Mouse (Mus musculus): ENCODE measurements around the gene Atp1b1. TPM values are rescaled to one million over a fixed set of nuclear protein-coding genes. Genes with fewer than 3 reads are reported as not detected.
A peak's percentile ranks its signal among the peaks of the same experiment; 100 is the strongest.

The Atp1b1 gene
- polyA plus RNA-seq, 1 experiment from 2014 or later = 131 TPM

DNA sequence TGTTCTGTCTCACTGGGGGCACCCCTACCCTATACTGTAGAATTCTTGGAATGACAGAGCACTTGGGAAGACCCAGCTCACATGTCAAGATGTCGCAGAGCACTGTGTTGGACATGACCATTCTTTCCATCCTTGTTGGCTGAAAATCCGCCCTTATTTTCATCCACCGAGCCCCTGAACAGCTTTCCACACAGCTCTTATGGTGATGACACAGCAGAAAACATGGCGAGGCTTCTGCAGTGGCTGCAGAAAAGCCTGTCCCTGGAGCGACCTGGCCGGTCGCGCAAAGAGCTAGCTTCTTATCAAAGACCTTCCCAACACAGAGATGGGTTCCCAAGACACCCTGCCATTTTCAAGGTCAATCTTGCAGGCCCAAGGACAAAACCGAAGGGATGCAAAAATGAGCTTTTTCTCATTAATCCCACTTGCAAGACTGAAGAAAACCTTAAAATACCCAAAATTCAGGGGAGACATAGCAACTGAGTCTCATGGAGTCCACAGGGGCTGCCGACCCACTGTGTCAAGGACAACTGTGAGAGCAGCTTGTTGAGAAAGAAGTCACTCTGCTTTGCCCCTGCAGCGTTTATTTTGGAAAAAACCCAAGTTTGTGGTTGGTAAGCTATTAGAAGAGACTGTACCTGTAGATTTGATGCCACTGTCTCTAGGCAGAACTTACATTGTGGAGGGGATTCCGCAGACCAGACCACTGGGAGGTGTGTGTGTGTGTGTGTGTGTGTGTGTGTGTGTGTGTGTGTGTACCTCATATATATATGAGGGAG, 1.2 kb upstream of the Atp1b1 start:
- H3K9me3 ChIP-seq = no peaks in the 10 kb centered on the region
- peak overlapping the region; percentile 91 for H3K9ac ChIP-seq
- peak overlapping the region; percentile 97 for H3K27ac ChIP-seq
- WGBS = 59% methylated on average over 12 of the region's 12 CpGs
- no peaks in the 10 kb centered on the region for H3K36me3 ChIP-seq
- H3K27me3 ChIP-seq = peaks cover 7% of the 10 kb centered on the region; the same call in 1 of the 2 replicates
- peaks cover 61% of the 10 kb centered on the region for H3K4me1 ChIP-seq (replicated peaks)
- H3K4me3 ChIP-seq = peak overlapping the region; percentile 78
- H3K4me2 ChIP-seq = peak overlapping the region; percentile 73
- no peak for ATAC-seq (ENCODE audit: low FRiP score)

DNA sequence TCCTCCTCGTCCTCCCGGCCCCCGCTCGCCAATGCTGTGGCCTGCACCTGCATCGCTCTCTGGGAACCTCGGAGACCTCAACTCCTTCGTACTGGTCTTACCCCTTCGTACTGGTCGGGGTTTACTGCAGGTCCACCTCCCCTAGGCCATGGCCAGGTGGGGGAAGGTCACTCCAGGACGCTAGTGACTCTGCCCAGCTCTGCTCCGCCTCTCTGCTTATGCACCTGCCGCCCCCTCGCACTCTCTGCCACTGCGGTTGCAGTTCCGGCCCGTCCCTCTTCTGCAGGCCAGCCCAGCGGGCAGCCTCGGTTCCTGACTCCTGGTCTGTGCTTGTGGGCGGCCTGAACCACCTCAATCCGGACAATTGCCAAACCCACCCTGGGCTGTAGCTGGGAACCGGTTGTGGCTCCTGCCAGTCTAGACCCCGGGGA, 481 bp upstream of the Atp1b1 start:
- 2% methylated on average over 22 of the region's 22 CpGs for WGBS
- H3K27ac ChIP-seq = peak overlapping the region; percentile 97
- ATAC-seq (ENCODE audit: low FRiP score) = peak; percentile 65

DNA sequence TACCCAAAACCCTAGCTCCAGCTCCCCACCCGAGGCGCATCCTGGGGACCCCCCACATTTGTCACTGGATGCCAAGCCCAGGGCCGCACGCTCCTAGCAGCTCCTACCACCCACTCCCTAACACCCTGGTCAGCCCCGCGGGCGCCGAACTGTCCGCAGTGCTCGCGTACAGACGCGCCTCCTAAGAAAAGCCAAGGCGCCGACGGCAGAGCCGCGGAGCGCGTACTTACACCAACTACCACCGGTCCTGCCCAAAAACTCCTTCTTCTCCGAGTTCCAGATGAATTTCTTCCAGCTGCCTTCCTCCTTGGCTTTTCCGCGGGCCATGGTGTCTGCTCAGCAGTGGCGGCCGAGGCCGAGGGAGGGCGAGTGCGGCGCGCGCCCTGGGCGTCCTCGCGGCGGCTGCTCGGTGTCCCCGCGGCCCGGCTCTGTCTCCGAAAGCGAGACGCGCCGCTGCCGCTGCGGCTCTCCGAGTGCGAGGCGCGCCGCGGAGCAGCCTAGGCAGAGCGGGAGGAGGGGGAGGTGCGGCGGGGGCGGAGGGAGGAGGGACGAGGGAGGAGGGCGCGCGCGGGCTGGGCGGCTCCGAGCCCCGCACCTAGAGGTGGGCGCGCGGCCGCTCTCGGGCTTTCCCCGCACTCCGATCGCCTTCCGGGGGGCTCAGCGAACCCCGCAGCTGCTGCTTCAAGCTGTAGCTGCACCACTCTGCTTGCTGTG, 467 bp downstream of the Atp1b1 start:
- peak; percentile 92 for ATAC-seq (ENCODE audit: low FRiP score)
- no peaks in the 10 kb centered on the region for H3K9me3 ChIP-seq
- WGBS = under 1% methylated on average over 63 of the region's 76 CpGs
- H3K4me2 ChIP-seq = peak overlapping the region; percentile 73
- peak overlapping the region; percentile 91 for H3K9ac ChIP-seq
- peak overlapping the region; percentile 78 for H3K4me3 ChIP-seq
- H3K27me3 ChIP-seq = peaks cover 7% of the 10 kb centered on the region; the same call in 1 of the 2 replicates
- peak overlapping the region; percentile 97 for H3K27ac ChIP-seq
- H3K4me1 ChIP-seq (replicated peaks) = peaks cover 70% of the 10 kb centered on the region
- H3K36me3 ChIP-seq = peaks cover 6% of the 10 kb centered on the region

More for the DNA sequence above, 481 bp upstream of the Atp1b1 start:
- Histone ChIP-seq H3K9me3 (no peaks in the 10 kb centered on the region), H3K9ac (peak overlapping the region; percentile 91), H3K4me2 (peak overlapping the region; percentile 73), H3K27me3 (peaks cover 7% of the 10 kb centered on the region; the same call in 1 of the 2 replicates), H3K4me3 (peak overlapping the region; percentile 78), H3K4me1 (replicated peaks) (peaks cover 68% of the 10 kb centered on the region), H3K36me3 (no peaks in the 10 kb centered on the region)

DNA sequence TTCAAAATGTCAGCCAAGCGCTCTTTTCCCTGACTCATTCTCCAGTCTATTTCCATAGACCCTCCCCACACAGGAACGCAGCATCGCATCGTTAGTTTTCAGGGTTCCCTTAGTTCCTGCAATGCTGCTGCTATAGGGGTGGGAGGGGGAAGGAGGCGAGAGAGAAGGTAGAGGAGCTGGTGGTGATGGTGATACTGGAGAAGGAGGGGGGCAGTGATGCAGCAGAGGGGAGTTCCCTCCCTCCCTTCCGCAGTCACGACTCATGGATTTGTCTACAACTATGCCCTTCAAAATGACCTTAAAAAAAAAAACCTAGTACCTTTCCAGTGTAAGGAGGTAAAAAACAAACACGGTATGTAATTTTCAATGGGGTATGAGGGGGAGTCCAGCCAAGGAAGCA, 1.4 kb downstream of the Atp1b1 start:
- Histone ChIP-seq H3K4me1 (replicated peaks) (peaks cover 65% of the 10 kb centered on the region), H3K9ac (peak overlapping the region; percentile 91), H3K4me3 (peak overlapping the region; percentile 78), H3K4me2 (peak overlapping the region; percentile 73), H3K27ac (peak overlapping the region; percentile 97), H3K27me3 (0 out of 2 replicates have a peak, but pooled peaks cover 7% of the 10 kb centered on the region), H3K9me3 (no peaks in the 10 kb centered on the region), H3K36me3 (peaks cover 15% of the 10 kb centered on the region)
- ATAC-seq (ENCODE audit: low FRiP score) = no peak
- 4% methylated on average over 8 of the region's 8 CpGs for WGBS

DNA sequence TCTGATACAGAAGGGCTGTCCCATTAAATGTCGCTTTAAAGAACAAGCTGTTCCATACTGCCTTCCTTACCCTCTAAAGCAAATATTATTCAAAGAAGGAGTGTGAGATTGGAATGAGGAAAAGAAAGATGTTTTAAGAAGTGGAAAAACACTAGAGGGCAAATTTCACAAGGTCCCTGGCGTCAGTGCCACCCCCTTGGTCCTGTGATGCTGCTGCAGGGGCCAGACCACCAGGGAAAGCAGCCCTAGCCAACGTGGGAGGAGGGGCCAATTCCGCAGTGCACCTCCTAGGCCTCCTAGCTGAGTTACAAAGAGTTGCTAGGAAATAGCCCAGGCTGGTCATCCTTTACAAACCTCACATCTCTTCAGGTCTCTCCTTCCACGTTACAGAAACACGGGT, 2.1 kb downstream of the Atp1b1 start:
- Histone ChIP-seq H3K4me3 (peak overlapping the region; percentile 78), H3K9ac (peak overlapping the region; percentile 91), H3K4me1 (replicated peaks) (peaks cover 58% of the 10 kb centered on the region), H3K4me2 (peak overlapping the region; percentile 73), H3K27me3 (0 out of 2 replicates have a peak, but pooled peaks cover 3% of the 10 kb centered on the region), H3K9me3 (no peaks in the 10 kb centered on the region), H3K27ac (peak overlapping the region; percentile 97), H3K36me3 (peaks cover 22% of the 10 kb centered on the region)
- WGBS = 19% methylated on average over 6 of the region's 6 CpGs
- ATAC-seq (ENCODE audit: low FRiP score) = no peak

DNA sequence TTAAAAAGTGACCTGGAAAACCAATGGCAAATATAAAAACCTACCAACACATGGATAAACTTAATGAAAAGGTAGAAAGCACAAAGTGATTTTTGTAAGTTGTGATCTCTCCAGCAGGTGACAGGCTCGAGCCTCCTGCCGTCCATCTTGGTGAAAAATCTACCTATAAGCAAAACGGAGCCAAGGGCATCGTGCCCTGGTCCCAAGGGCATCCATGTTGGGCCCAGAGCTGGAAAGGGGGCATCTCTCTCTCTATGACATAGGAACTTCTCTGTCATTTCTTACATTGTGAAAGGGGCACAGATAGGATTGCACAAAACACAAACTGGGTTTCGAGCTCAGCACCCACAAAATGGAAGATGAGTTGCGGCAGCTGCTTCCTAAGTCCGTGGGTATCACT, 2.5 kb downstream of the Atp1b1 start:
- Histone ChIP-seq H3K4me3 (peak overlapping the region; percentile 78), H3K27me3 (no peaks in the 10 kb centered on the region), H3K36me3 (peaks cover 26% of the 10 kb centered on the region), H3K9ac (peak overlapping the region; percentile 91), H3K27ac (peak overlapping the region; percentile 97), H3K4me1 (replicated peaks) (peaks cover 53% of the 10 kb centered on the region), H3K9me3 (no peaks in the 10 kb centered on the region), H3K4me2 (peak overlapping the region; percentile 73)
- 46% methylated on average over 7 of the region's 7 CpGs for WGBS
- no peak for ATAC-seq (ENCODE audit: low FRiP score)

DNA sequence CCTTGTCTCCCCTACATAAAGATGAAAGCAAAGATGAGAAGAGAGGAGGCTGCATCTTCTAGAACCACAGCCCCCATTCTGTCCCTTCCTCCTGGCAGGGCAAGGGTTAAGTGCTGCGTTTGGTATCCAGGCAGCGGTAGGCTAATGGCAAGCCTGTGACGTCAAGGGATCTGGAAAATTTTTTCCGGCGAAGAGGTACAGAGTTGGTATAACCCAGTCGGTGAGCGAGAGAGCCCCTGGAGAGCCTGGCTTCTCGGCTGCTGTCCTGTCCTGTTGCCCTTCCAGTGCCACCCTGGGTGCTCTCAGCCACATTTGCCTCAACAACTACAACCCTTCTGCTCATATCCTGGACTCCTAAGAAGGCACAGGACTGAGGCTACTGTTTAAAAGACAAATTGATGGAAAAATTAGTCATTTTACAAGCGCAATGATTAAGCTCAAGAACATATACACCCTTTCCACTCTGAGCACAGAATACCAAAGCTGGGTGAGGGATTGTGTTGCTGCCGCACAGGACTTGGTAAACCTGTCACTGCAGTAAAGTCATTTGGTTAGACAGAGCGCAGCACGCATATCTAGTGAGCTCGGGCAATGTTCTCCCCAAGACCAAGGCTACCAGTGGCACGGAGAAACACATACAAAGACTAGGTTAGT, 3.3 kb downstream of the Atp1b1 start:
- Histone ChIP-seq H3K4me1 (replicated peaks) (peaks cover 49% of the 10 kb centered on the region), H3K4me3 (peak overlapping the region; percentile 78), H3K27me3 (no peaks in the 10 kb centered on the region), H3K27ac (peak overlapping the region; percentile 71), H3K9ac (peak overlapping the region; percentile 70), H3K36me3 (peaks cover 32% of the 10 kb centered on the region), H3K9me3 (no peaks in the 10 kb centered on the region), H3K4me2 (peak overlapping the region; percentile 73)
- WGBS = 30% methylated on average over 14 of the region's 14 CpGs
- no peak for ATAC-seq (ENCODE audit: low FRiP score)

DNA sequence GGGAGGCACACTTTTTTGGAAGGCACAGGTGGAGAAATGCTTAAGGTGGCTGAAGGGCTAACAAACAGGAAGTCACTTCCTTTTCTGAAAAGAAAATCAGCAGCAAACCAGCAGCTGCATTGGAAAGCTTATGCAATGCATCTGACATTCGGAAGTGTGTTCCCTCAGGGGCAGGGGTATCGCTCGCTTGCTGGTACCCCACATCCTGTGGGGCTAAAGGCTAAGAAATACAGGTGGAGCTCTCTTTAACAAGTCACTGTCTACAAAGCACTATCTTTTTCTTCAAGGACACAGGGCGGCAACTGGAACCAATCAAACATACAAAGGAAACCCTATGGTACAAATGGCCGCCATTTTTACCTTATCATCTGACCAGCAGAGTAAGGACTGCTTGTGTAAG, 4.4 kb downstream of the Atp1b1 start:
- Histone ChIP-seq H3K9ac (no peak overlapping the region), H3K4me3 (no peak overlapping the region), H3K27ac (no peak overlapping the region), H3K4me2 (peak overlapping the region; percentile 73; the same call in 1 of the 2 replicates), H3K36me3 (peaks cover 41% of the 10 kb centered on the region), H3K9me3 (no peaks in the 10 kb centered on the region), H3K27me3 (no peaks in the 10 kb centered on the region), H3K4me1 (replicated peaks) (peaks cover 39% of the 10 kb centered on the region)
- ATAC-seq (ENCODE audit: low FRiP score) = no peak
- WGBS = 90% methylated on average over 5 of the region's 5 CpGs

DNA sequence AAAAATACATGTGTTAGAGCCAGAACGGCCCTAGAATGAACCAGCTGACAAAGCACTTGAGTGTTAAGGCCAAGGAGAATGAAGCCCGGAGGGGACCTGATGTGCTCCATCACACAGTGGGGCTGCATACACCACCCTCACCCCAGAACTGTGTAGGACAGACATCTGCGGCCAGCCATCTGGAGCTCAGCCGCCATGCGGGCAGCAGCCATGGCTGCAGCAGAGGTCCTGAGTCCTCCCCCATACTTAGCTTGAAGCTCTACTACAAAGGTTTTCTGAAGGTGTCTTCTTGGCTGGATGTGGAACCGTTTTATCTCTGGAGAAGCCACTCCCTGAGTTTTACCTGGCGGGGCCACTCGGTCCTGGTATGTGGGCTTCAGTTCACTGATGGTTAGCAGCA, 5.0 kb downstream of the Atp1b1 start:
- Histone ChIP-seq H3K9me3 (no peaks in the 10 kb centered on the region), H3K36me3 (peaks cover 46% of the 10 kb centered on the region), H3K27me3 (no peaks in the 10 kb centered on the region), H3K4me1 (replicated peaks) (peaks cover 34% of the 10 kb centered on the region), H3K4me2 (no peak overlapping the region), H3K4me3 (no peak overlapping the region), H3K9ac (no peak overlapping the region), H3K27ac (no peak overlapping the region)
- WGBS = 95% methylated on average over 8 of the region's 8 CpGs
- ATAC-seq (ENCODE audit: low FRiP score) = no peak

DNA sequence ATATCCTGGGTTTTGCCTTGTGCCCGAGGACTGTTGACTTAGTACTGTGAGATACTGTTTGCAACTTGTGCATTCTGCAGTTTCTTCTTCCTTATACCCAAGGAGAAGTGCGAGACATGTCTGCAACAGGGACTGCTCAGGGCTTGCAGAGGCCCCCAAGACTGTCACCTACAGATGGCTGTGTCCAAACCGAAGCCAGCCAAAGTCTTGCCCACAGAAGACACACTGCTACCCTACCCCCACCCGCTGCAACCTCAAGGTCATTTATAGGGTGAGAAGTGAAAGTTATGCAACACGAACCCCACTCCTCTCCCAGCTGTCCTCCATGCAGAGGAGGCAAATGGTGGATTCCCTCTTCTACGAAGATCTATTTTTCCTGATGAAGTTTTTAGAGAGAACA, 5.6 kb downstream of the Atp1b1 start:
- 93% methylated on average over 6 of the region's 6 CpGs for WGBS
- Histone ChIP-seq H3K9me3 (no peaks in the 10 kb centered on the region), H3K9ac (no peak overlapping the region), H3K4me2 (no peak overlapping the region), H3K27ac (no peak overlapping the region), H3K4me3 (no peak overlapping the region), H3K27me3 (no peaks in the 10 kb centered on the region), H3K36me3 (peaks cover 51% of the 10 kb centered on the region), H3K4me1 (replicated peaks) (peaks cover 34% of the 10 kb centered on the region)
- ATAC-seq (ENCODE audit: low FRiP score) = no peak

DNA sequence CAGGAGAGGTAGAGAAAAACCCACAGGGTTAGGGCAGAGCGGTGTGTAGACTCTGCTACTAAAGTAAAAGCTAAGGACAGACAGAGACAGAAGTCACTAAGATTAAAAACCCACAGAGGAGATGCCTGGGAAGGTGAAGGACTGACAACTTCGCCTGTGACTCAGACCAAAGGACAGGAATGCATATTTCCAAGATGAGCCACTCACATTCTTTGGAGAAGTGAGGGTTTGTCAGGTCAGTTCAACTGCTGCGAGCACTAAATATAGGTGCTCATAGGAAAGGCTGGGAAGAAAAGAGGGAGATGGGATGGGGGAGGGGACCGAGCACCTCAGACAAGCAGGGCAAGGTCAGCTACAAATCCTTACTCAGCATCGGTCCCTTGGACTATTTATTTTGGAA, 6.8 kb downstream of the Atp1b1 start:
- Histone ChIP-seq H3K4me3 (no peak overlapping the region), H3K27ac (no peak overlapping the region), H3K9ac (no peak overlapping the region), H3K36me3 (peaks cover 59% of the 10 kb centered on the region), H3K4me1 (replicated peaks) (peaks cover 27% of the 10 kb centered on the region), H3K4me2 (no peak overlapping the region), H3K27me3 (no peaks in the 10 kb centered on the region), H3K9me3 (no peaks in the 10 kb centered on the region)
- WGBS = 91% methylated on average over 5 of the region's 5 CpGs
- no peak for ATAC-seq (ENCODE audit: low FRiP score)

DNA sequence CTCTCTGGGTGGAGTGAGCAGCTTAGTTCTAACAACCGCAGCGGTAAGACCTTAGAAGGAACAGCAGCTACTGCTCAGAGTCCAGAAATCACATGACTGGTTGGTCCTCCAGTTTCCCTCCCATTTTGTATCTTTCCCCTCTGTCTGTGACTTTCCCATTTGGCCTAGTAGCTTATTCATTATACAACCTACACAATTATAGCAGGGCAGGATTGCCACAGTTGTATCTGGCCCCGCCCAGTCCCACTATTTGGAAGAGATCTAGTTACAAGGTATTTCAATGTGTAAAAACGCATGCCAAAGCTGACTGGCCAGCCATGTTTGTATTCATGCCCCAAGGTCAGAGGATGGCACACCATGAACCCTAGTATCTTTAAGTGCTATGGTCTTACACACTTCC, 7.5 kb downstream of the Atp1b1 start:
- peaks cover 66% of the 10 kb centered on the region for H3K36me3 ChIP-seq
- peaks cover 20% of the 10 kb centered on the region for H3K4me1 ChIP-seq (replicated peaks)
- no peak overlapping the region for H3K4me2 ChIP-seq
- no peak overlapping the region for H3K27ac ChIP-seq
- H3K4me3 ChIP-seq = no peak overlapping the region
- H3K27me3 ChIP-seq = no peaks in the 10 kb centered on the region
- ATAC-seq (ENCODE audit: low FRiP score) = no peak
- no peaks in the 10 kb centered on the region for H3K9me3 ChIP-seq
- WGBS = 87% methylated on average over 4 of the region's 4 CpGs
- H3K9ac ChIP-seq = no peak overlapping the region

All from hindbrain, embryonic 13.5 days (tissue).